Mouse (Mus musculus): ENCODE results near the gene 1700067K01Rik. TPM values are rescaled to one million over a fixed set of nuclear protein-coding genes. Genes with fewer than 3 reads are reported as not detected.

1700067K01Rik gene
- 1.2 TPM for polyA plus RNA-seq (2017; shearing (Covaris generic))

GRCm38 (mm10) chr8:84001281-84002000 lies at the start of gene 1700067K01Rik:
Gene 1700067K01Rik (plus strand): TSS chr8:84001502.

DNA sequence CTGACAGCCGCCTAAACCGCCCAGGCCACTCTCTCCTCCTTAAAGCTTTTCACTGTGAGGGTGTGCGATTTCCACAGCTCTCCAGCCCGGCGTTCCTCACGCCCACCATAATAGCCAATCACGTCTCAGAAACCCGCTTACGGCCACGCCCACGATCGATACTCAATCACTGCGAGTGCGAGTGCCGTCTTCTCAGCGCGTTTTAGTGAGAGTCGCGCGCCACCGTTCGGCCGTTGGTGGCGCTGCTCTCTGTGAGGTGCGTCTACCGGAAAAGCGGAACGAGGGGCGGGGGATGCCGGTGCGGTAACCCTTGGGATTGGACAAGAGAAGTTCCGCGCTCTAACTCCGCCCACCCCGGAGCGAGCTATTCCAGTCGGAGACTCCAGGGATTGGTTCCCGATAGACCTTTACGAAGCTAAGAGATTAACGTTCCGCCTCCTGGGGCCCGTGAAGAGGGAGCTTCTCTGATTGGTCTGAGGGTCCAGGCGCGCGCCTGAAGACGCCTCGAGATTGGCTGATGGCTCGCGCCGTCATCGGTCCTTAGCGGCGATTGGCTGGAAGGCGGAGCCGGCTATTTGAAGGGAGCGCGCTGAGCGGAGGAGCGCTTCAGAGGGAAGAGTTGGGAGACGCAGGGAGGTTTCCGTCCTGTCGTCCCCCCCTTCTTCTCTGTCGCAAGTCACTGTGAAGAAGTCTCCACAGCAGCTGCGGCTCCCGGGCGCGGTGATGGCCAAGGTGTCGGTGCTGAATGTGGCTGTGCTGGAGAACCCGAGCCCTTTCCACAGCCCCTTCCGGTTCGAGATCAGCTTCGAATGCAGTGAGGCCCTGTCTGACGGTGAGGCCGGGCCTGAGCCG lies 46.0 kb upstream of the 1700067K01Rik start, which contains the start of the genes Gm10644 and Asf1b:
Gm10644 (minus strand) TSS at position 100 of the 852 bp plus-strand sequence.
Asf1b (plus strand) TSS at position 402 of the 852 bp plus-strand sequence.

GRCm38 (mm10) chr8:83972150-83973120 lies 28.9 kb upstream of the 1700067K01Rik start, which contains the start of gene Prkaca:
Gene Prkaca (plus strand): TSS chr8:83972993.

DNA sequence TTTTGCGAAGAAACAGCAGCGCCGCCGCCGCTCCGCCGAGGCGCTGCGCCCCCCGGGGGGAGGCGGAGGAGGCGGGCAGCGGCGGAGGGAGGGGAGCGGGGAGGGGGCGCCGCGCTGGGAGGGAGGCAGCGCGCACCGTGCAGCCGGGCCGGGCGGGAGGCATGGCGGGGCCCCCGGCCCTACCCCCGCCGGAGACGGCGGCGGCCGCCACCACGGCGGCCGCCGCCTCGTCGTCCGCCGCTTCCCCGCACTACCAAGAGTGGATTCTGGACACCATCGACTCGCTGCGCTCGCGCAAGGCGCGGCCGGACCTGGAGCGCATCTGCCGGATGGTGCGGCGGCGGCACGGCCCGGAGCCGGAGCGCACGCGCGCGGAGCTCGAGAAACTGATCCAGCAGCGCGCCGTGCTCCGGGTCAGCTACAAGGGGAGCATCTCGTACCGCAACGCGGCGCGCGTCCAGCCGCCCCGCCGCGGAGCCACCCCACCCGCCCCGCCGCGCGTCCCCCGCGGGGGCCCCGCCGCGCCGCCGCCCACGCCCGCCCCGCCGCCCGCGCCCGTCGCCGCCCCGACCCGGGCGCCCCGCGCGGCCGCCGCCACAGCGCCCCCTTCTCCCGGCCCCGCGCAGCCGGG lies 3.7 kb upstream of the 1700067K01Rik start, which contains the start of gene Samd1:
Samd1 (plus strand) TSS at position 162 of the 631 bp plus-strand sequence.

GRCm38 (mm10) chr8:84011705-84012498 lies 10.6 kb downstream of the 1700067K01Rik start, which contains the start of gene 2210011C24Rik:
Gene 2210011C24Rik (minus strand): TSS chr8:84012171.

GRCm38 (mm10) chr8:84021096-84021495 lies 19.8 kb downstream of the 1700067K01Rik start, which contains the start of gene Palm3:
Gene Palm3 (plus strand): TSS chr8:84021471.

GRCm38 (mm10) chr8:84042066-84042947 lies 41.0 kb downstream of the 1700067K01Rik start, which contains the start of gene Il27ra:
Gene Il27ra (minus strand): TSS chr8:84042589.

GRCm38 (mm10) chr8:84044900-84045299 lies 43.6 kb downstream of the 1700067K01Rik start, which contains the start of gene Rln3:
Gene Rln3 (minus strand): TSS chr8:84045000.

Other genes starting within 250 kb of the 1700067K01Rik start
- gene Adgrl1, start 101.4 kb upstream of the 1700067K01Rik start, polyA plus RNA-seq (2017; shearing (Covaris generic)) = 3.2 TPM
- gene Gm10644, start 46.3 kb upstream of the 1700067K01Rik start, polyA plus RNA-seq (2017; shearing (Covaris generic)) = 0.94 TPM
- 26.9 TPM for gene Asf1b, start 46.0 kb upstream of the 1700067K01Rik start, polyA plus RNA-seq (2017; shearing (Covaris generic))
- gene Prkaca, start 28.5 kb upstream of the 1700067K01Rik start, polyA plus RNA-seq (2017; shearing (Covaris generic)) = 2.1 TPM
- 1.5 TPM for gene Samd1, start 3.8 kb upstream of the 1700067K01Rik start, polyA plus RNA-seq (2017; shearing (Covaris generic))
- gene 2210011C24Rik, start 10.7 kb downstream of the 1700067K01Rik start, polyA plus RNA-seq (2017; shearing (Covaris generic)) = 1.0 TPM
- gene Palm3, start 20.0 kb downstream of the 1700067K01Rik start, polyA plus RNA-seq (2017; shearing (Covaris generic)) = 4.5 TPM
- 435 TPM for gene Il27ra, start 41.1 kb downstream of the 1700067K01Rik start, polyA plus RNA-seq (2017; shearing (Covaris generic))
- 136 TPM for gene Rln3, start 43.5 kb downstream of the 1700067K01Rik start, polyA plus RNA-seq (2017; shearing (Covaris generic))
- 0.98 TPM for gene Gm10643, start 63.6 kb downstream of the 1700067K01Rik start, polyA plus RNA-seq (2017; shearing (Covaris generic))
- gene Rfx1, start 65.3 kb downstream of the 1700067K01Rik start, polyA plus RNA-seq (2017; shearing (Covaris generic)) = 45.8 TPM
- 28.9 TPM for gene Dcaf15, start 103.3 kb downstream of the 1700067K01Rik start, polyA plus RNA-seq (2017; shearing (Covaris generic))
- gene Podnl1, start 124.5 kb downstream of the 1700067K01Rik start, polyA plus RNA-seq (2017; shearing (Covaris generic)) = 24.7 TPM
- gene Cc2d1a, start 146.4 kb downstream of the 1700067K01Rik start, polyA plus RNA-seq (2017; shearing (Covaris generic)) = 63.0 TPM
- gene 4930432K21Rik, start 146.5 kb downstream of the 1700067K01Rik start, polyA plus RNA-seq (2017; shearing (Covaris generic)) = 2.4 TPM
- not detected for gene Nanos3, start 183.7 kb downstream of the 1700067K01Rik start, polyA plus RNA-seq (2017; shearing (Covaris generic))
- 7.1 TPM for gene Zswim4, start 235.6 kb downstream of the 1700067K01Rik start, polyA plus RNA-seq (2017; shearing (Covaris generic))
- 255 TPM for gene D8Ertd738e, start 248.2 kb downstream of the 1700067K01Rik start, polyA plus RNA-seq (2017; shearing (Covaris generic))

Data from inflammation-experienced regulatory T-cells, adult 16 weeks (primary cell).